Mouse (Mus musculus) cerebellum, adult 11-12 months (tissue): ENCODE measurements around the gene P3h3.
A peak's percentile ranks its signal among the peaks of the same experiment; 100 is the strongest.
"Not testable (repeated sequence)": the region's sequence is repeated elsewhere in the genome, so short reads cannot be mapped to it uniquely, and the experiment has no call there.

Experiments used
- DNase-seq: peaks from one replicate; pipeline ENCODE4 v3.0.0; 2022

P3h3 gene

GRCm38 (mm10) chr6:124856916-124857839 lies at the start of gene P3h3:
P3h3 (minus strand) TSS chr6:124857752.
- DNase-seq: peak; percentile 93

- peak; percentile 64 for DNase-seq
These were observed 47.7 kb upstream of the P3h3 start for GRCm38 (mm10) chr6:124904991-124905860.

- peak; percentile 87 for DNase-seq
These were observed 46.8 kb upstream of the P3h3 start for GRCm38 (mm10) chr6:124904161-124904981.

GRCm38 (mm10) chr6:124903580-124904151 lies 46.1 kb upstream of the P3h3 start:
- peak; percentile 96 for DNase-seq

GRCm38 (mm10) chr6:124901851-124902250 lies 44.3 kb upstream of the P3h3 start:
- DNase-seq: no peak

- DNase-seq: no peak
These were observed 43.4 kb upstream of the P3h3 start for GRCm38 (mm10) chr6:124900801-124901480.

- DNase-seq: no peak
These were observed 42.7 kb upstream of the P3h3 start for GRCm38 (mm10) chr6:124900056-124900800.

- no peak for DNase-seq
These were observed 40.8 kb upstream of the P3h3 start for GRCm38 (mm10) chr6:124898359-124898758.

GRCm38 (mm10) chr6:124894113-124894512 lies 36.6 kb upstream of the P3h3 start:
- DNase-seq: not testable (repeated sequence)

GRCm38 (mm10) chr6:124890997-124891396 lies 33.4 kb upstream of the P3h3 start:
- no peak for DNase-seq

GRCm38 (mm10) chr6:124888555-124889125 lies 31.1 kb upstream of the P3h3 start:
- no peak for DNase-seq

GRCm38 (mm10) chr6:124887986-124888385 lies 30.4 kb upstream of the P3h3 start, which contains the start of gene Cd4:
Cd4 (minus strand) TSS chr6:124888221.
- DNase-seq: no peak

GRCm38 (mm10) chr6:124885956-124886381 lies 28.4 kb upstream of the P3h3 start:
- DNase-seq: no peak

GRCm38 (mm10) chr6:124884714-124885500 lies 27.4 kb upstream of the P3h3 start:
- DNase-seq: peak; percentile 85

GRCm38 (mm10) chr6:124883351-124883750 lies 25.8 kb upstream of the P3h3 start:
- no peak for DNase-seq

- DNase-seq: no peak
These were observed 24.3 kb upstream of the P3h3 start for GRCm38 (mm10) chr6:124881821-124882220.

- DNase-seq: no peak
These were observed 21.8 kb upstream of the P3h3 start for GRCm38 (mm10) chr6:124879390-124879789.

GRCm38 (mm10) chr6:124874348-124874747 lies 16.8 kb upstream of the P3h3 start:
- no peak for DNase-seq

GRCm38 (mm10) chr6:124866560-124866959 lies 9.0 kb upstream of the P3h3 start:
- DNase-seq: no peak
